Mouse (Mus musculus): ENCODE measurements around the gene Iqcb1. TPM values are rescaled to one million over a fixed set of nuclear protein-coding genes. Genes with fewer than 3 reads are reported as not detected.

The Iqcb1 gene
- 63.6 and 66.2 TPM in 2 replicates for polyA plus RNA-seq (2014; fragmentation: Nextera tagmentation; extraction: Ambion mirVana)

GRCm38 (mm10) chr16:36828054-36828786 lies at the start of gene Iqcb1:
Gene Iqcb1 (plus strand): TSS chr16:36828385.
- peak within 1 kb of the TSS; percentile 73 for H3K4me3 ChIP-seq (ENCODE audit: low read depth, low read length)
- H3K27me3 ChIP-seq (ENCODE audit: control insufficient read depth, insufficient read depth, low read length): 0 out of 2 replicates have a peak, but pooled peaks cover 2% of the 10 kb centered on the region
- DNase-seq (ENCODE audit: low spot score) (peak; percentile 89), ATAC-seq (ENCODE audit: insufficient read depth, low FRiP score, low TSS enrichment) (peak; percentile 97)
- no peaks in the 10 kb centered on the region for H3K36me3 ChIP-seq (ENCODE audit: control insufficient read depth, insufficient read depth, low read length)
- peak within 1 kb of the TSS; percentile 24 for H3K27ac ChIP-seq (ENCODE audit: low read depth, low read length)
- no peaks in the 10 kb centered on the region for H3K9me3 ChIP-seq (ENCODE audit: control insufficient read depth, low read length)
- no peaks in the 10 kb centered on the region; the same call in 1 of the 2 replicates for H3K4me1 ChIP-seq (ENCODE audit: control insufficient read depth, insufficient read depth, low read length)
- WGBS: under 1% methylated on average over 61 of the region's 64 CpGs
- peak within 1 kb of the TSS; percentile 81 for H3K9ac ChIP-seq (ENCODE audit: low read length)
- peak within 1 kb of the TSS; percentile 57 for H3K4me2 ChIP-seq (ENCODE audit: low read depth)

- no peak overlapping the region for H3K4me3 ChIP-seq (ENCODE audit: low read depth, low read length)
- H3K9ac ChIP-seq (ENCODE audit: low read length): no peak overlapping the region
- ATAC-seq (ENCODE audit: insufficient read depth, low FRiP score, low TSS enrichment) (no peak), DNase-seq (ENCODE audit: low spot score) (no peak)
- H3K36me3 ChIP-seq (ENCODE audit: control insufficient read depth, insufficient read depth, low read length): no peaks in the 10 kb centered on the region
- H3K27ac ChIP-seq (ENCODE audit: low read depth, low read length): no peak overlapping the region
- no peak overlapping the region for H3K4me2 ChIP-seq (ENCODE audit: low read depth)
- no peaks in the 10 kb centered on the region for H3K4me1 ChIP-seq (ENCODE audit: control insufficient read depth, insufficient read depth, low read length)
- no peaks in the 10 kb centered on the region for H3K9me3 ChIP-seq (ENCODE audit: control insufficient read depth, low read length)
- 87% methylated on average over 2 of the region's 2 CpGs for WGBS
- no peaks in the 10 kb centered on the region for H3K27me3 ChIP-seq (ENCODE audit: control insufficient read depth, insufficient read depth, low read length)
Measured at GRCm38 (mm10) chr16:36784146-36784545, 44.0 kb upstream of the Iqcb1 start.

- no peaks in the 10 kb centered on the region for H3K9me3 ChIP-seq (ENCODE audit: control insufficient read depth, low read length)
- no peak within 1 kb of the TSS for H3K4me3 ChIP-seq (ENCODE audit: low read depth, low read length)
- no peak within 1 kb of the TSS for H3K4me2 ChIP-seq (ENCODE audit: low read depth)
- H3K27me3 ChIP-seq (ENCODE audit: control insufficient read depth, insufficient read depth, low read length): no peaks in the 10 kb centered on the region
- ATAC-seq (ENCODE audit: insufficient read depth, low FRiP score, low TSS enrichment) (no peak), DNase-seq (ENCODE audit: low spot score) (no peak)
- no peaks in the 10 kb centered on the region for H3K36me3 ChIP-seq (ENCODE audit: control insufficient read depth, insufficient read depth, low read length)
- no peak within 1 kb of the TSS for H3K9ac ChIP-seq (ENCODE audit: low read length)
- H3K27ac ChIP-seq (ENCODE audit: low read depth, low read length): no peak within 1 kb of the TSS
- H3K4me1 ChIP-seq (ENCODE audit: control insufficient read depth, insufficient read depth, low read length): no peaks in the 10 kb centered on the region
- WGBS: 80% methylated on average over 10 of the region's 10 CpGs
Measured at GRCm38 (mm10) chr16:36784594-36785313, 43.4 kb upstream of the Iqcb1 start, which contains the start of gene Slc15a2. Gene Slc15a2 (minus strand): TSS chr16:36784962.

DNA sequence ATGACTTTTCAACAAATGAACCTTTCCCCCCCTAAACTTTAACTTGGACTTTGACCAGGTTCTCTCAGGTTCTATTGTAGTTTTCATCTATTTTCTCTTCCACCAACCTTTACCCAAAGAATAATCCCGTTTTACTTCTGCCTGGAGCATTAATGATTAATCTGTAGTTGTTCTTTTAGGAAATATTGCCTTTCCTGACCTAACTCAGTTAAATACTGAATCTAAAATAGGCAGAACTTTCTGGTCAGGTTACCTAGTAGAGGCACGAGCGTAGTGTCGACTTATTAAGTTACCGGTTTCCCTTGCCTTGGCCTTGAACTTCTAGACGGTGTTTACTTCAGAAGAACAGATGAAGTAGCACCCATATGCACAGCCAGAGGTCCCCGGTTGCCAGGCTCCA lies 41.7 kb upstream of the Iqcb1 start:
- Histone ChIP-seq H3K9ac (ENCODE audit: low read length) (no peak overlapping the region), H3K4me3 (ENCODE audit: low read depth, low read length) (no peak overlapping the region), H3K9me3 (ENCODE audit: control insufficient read depth, low read length) (no peaks in the 10 kb centered on the region), H3K4me2 (ENCODE audit: low read depth) (no peak overlapping the region), H3K4me1 (ENCODE audit: control insufficient read depth, insufficient read depth, low read length) (no peaks in the 10 kb centered on the region), H3K27me3 (ENCODE audit: control insufficient read depth, insufficient read depth, low read length) (no peaks in the 10 kb centered on the region), H3K27ac (ENCODE audit: low read depth, low read length) (no peak overlapping the region), H3K36me3 (ENCODE audit: control insufficient read depth, insufficient read depth, low read length) (no peaks in the 10 kb centered on the region)
- WGBS: 89% methylated on average over 7 of the region's 7 CpGs
- no peak for ATAC-seq (ENCODE audit: insufficient read depth, low FRiP score, low TSS enrichment)
- no peak for DNase-seq (ENCODE audit: low spot score)

DNA sequence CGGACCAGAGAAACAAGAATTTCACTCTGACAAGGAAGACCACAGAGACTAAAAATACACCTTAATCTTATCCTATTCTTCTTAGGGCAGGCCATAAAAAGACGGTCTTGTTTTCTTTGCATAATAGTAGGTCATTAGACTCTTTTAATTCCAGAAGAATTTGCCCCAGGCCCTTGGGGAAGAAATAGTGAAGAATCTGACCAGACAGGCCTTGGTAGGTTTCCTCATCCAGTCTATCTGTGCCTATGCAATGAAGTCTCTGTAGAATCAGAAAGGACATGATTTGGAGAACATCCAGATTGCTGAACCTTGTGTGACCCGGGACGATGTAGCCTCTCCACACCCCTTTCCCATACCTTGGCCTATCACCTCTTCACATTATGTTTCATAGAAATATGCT lies 38.0 kb upstream of the Iqcb1 start:
- H3K4me3 ChIP-seq (ENCODE audit: low read depth, low read length): no peak overlapping the region
- H3K4me1 ChIP-seq (ENCODE audit: control insufficient read depth, insufficient read depth, low read length): no peaks in the 10 kb centered on the region
- WGBS: 93% methylated on average over 4 of the region's 4 CpGs
- DNase-seq (ENCODE audit: low spot score) (no peak), ATAC-seq (ENCODE audit: insufficient read depth, low FRiP score, low TSS enrichment) (no peak)
- no peaks in the 10 kb centered on the region for H3K9me3 ChIP-seq (ENCODE audit: control insufficient read depth, low read length)
- no peak overlapping the region for H3K9ac ChIP-seq (ENCODE audit: low read length)
- no peaks in the 10 kb centered on the region for H3K27me3 ChIP-seq (ENCODE audit: control insufficient read depth, insufficient read depth, low read length)
- no peak overlapping the region for H3K4me2 ChIP-seq (ENCODE audit: low read depth)
- no peak overlapping the region for H3K27ac ChIP-seq (ENCODE audit: low read depth, low read length)
- no peaks in the 10 kb centered on the region for H3K36me3 ChIP-seq (ENCODE audit: control insufficient read depth, insufficient read depth, low read length)

DNA sequence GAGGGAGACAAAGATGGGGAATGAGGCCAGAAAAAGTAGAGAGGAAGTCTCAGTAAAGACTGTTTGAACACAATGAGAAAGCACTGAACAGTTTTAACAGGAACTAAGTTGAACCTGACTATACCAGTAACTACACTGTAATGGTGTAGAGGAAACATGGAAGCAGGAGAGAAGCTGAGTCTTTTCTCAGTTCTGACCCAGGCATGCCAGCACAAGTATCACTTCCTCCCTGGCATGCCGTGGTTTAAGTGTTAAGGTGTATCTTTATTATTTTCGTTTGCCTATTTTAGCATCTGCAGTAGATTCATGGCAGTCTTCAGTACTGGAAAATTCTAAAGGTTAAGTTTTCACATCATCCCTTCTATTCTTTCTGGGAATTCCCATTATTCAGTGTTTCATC lies 33.2 kb upstream of the Iqcb1 start:
- 80% methylated on average over 2 of the region's 2 CpGs for WGBS
- Histone ChIP-seq H3K9ac (ENCODE audit: low read length) (no peak overlapping the region), H3K4me3 (ENCODE audit: low read depth, low read length) (no peak overlapping the region), H3K4me1 (ENCODE audit: control insufficient read depth, insufficient read depth, low read length) (no peaks in the 10 kb centered on the region), H3K4me2 (ENCODE audit: low read depth) (no peak overlapping the region), H3K36me3 (ENCODE audit: control insufficient read depth, insufficient read depth, low read length) (no peaks in the 10 kb centered on the region), H3K9me3 (ENCODE audit: control insufficient read depth, low read length) (no peaks in the 10 kb centered on the region), H3K27ac (ENCODE audit: low read depth, low read length) (no peak overlapping the region), H3K27me3 (ENCODE audit: control insufficient read depth, insufficient read depth, low read length) (no peaks in the 10 kb centered on the region)
- DNase-seq (ENCODE audit: low spot score) (no peak), ATAC-seq (ENCODE audit: insufficient read depth, low FRiP score, low TSS enrichment) (no peak)

DNA sequence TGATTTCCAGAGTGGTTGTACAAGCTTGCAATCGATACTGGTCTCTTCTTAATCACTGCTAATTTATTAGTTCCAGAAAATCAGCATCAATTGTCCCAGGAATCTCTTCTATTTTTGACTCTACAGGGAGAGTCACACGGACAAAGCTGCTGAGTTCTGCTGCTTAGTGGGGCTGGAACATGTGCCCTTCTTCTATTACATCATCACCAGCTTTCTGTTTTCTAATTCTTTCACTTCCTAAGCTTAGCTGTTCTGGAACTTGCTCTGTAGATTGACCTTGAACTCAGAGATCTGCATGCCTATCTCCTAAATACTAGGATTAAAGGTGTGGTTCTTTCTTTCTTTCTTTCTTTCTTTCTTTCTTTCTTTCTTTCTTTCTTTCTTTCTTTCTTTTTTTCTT lies 29.9 kb upstream of the Iqcb1 start:
- H3K4me2 ChIP-seq (ENCODE audit: low read depth): no peak overlapping the region
- H3K9me3 ChIP-seq (ENCODE audit: control insufficient read depth, low read length): no peaks in the 10 kb centered on the region
- 88% methylated on average over 2 of the region's 2 CpGs for WGBS
- no peaks in the 10 kb centered on the region for H3K27me3 ChIP-seq (ENCODE audit: control insufficient read depth, insufficient read depth, low read length)
- H3K27ac ChIP-seq (ENCODE audit: low read depth, low read length): no peak overlapping the region
- DNase-seq (ENCODE audit: low spot score): no peak
- H3K9ac ChIP-seq (ENCODE audit: low read length): no peak overlapping the region
- no peak for ATAC-seq (ENCODE audit: insufficient read depth, low FRiP score, low TSS enrichment)
- no peaks in the 10 kb centered on the region for H3K36me3 ChIP-seq (ENCODE audit: control insufficient read depth, insufficient read depth, low read length)
- H3K4me3 ChIP-seq (ENCODE audit: low read depth, low read length): no peak overlapping the region
- H3K4me1 ChIP-seq (ENCODE audit: control insufficient read depth, insufficient read depth, low read length): no peaks in the 10 kb centered on the region

- no peaks in the 10 kb centered on the region for H3K36me3 ChIP-seq (ENCODE audit: control insufficient read depth, insufficient read depth, low read length)
- 84% methylated on average over 3 of the region's 3 CpGs for WGBS
- H3K9ac ChIP-seq (ENCODE audit: low read length): no peak overlapping the region
- H3K27ac ChIP-seq (ENCODE audit: low read depth, low read length): no peak overlapping the region
- ATAC-seq (ENCODE audit: insufficient read depth, low FRiP score, low TSS enrichment): no peak
- H3K4me3 ChIP-seq (ENCODE audit: low read depth, low read length): no peak overlapping the region
- no peaks in the 10 kb centered on the region for H3K9me3 ChIP-seq (ENCODE audit: control insufficient read depth, low read length)
- no peaks in the 10 kb centered on the region for H3K4me1 ChIP-seq (ENCODE audit: control insufficient read depth, insufficient read depth, low read length)
- no peaks in the 10 kb centered on the region for H3K27me3 ChIP-seq (ENCODE audit: control insufficient read depth, insufficient read depth, low read length)
- DNase-seq (ENCODE audit: low spot score): no peak
- no peak overlapping the region for H3K4me2 ChIP-seq (ENCODE audit: low read depth)
Measured at GRCm38 (mm10) chr16:36802361-36802760, 25.8 kb upstream of the Iqcb1 start.

GRCm38 (mm10) chr16:36808616-36809015 lies 19.6 kb upstream of the Iqcb1 start:
- no peaks in the 10 kb centered on the region for H3K36me3 ChIP-seq (ENCODE audit: control insufficient read depth, insufficient read depth, low read length)
- no peak overlapping the region for H3K27ac ChIP-seq (ENCODE audit: low read depth, low read length)
- 88% methylated on average over 3 of the region's 3 CpGs for WGBS
- H3K4me2 ChIP-seq (ENCODE audit: low read depth): no peak overlapping the region
- no peaks in the 10 kb centered on the region for H3K9me3 ChIP-seq (ENCODE audit: control insufficient read depth, low read length)
- no peaks in the 10 kb centered on the region for H3K4me1 ChIP-seq (ENCODE audit: control insufficient read depth, insufficient read depth, low read length)
- DNase-seq (ENCODE audit: low spot score) (no peak), ATAC-seq (ENCODE audit: insufficient read depth, low FRiP score, low TSS enrichment) (no peak)
- H3K4me3 ChIP-seq (ENCODE audit: low read depth, low read length): no peak overlapping the region
- H3K9ac ChIP-seq (ENCODE audit: low read length): no peak overlapping the region
- H3K27me3 ChIP-seq (ENCODE audit: control insufficient read depth, insufficient read depth, low read length): no peaks in the 10 kb centered on the region

All from neural tube, embryonic 11.5 days (tissue).